Mouse (Mus musculus) E14TG2a.4 (cell line): ENCODE results near the gene Ecm2.

Experiments used
- CTCF ChIP-seq: conservative IDR thresholded peaks from 2 replicates; pipeline ENCODE4 v1.5.1; 2014; ENCODE audit warnings: low read length
- NANOG ChIP-seq: IDR thresholded peaks from 2 replicates; pipeline ENCODE4 v1.6.1; 2014; ENCODE audit warnings: borderline replicate concordance, low read length, mixed read lengths
- POU5F1 ChIP-seq: IDR thresholded peaks from 2 replicates; pipeline ENCODE4 v1.6.1; 2014; ENCODE audit warnings: low read length, borderline replicate concordance

DNA sequence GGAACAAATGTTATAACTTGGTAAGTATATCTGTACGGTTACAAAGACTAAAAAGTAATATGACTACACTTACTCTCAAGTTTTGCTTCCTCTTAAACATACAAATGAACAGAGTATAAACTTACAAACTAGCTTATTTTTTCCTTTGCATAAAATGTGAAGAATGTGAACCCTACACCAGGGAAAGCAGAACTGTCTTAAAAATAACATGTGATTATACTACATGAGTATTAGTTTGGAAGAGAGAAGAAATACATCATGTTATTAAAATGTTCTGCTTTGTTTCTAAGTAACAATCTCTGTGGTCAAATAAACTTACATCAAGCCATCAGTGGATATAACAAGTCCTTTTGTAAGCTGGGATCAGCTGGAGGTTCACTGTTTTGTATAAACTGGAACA lies 34.1 kb downstream of the Ecm2 start:
- TF ChIP-seq CTCF (no peak), NANOG (no peak), POU5F1 (no peak)
